Mouse (Mus musculus): ENCODE measurements at regions not wholly inside any gene's neighbourhood (a gene's known extent, or its start where the extent isn't known, plus 50 kb on each side); places are given as distances from the start of the nearest gene placed in this dataset.

DNA sequence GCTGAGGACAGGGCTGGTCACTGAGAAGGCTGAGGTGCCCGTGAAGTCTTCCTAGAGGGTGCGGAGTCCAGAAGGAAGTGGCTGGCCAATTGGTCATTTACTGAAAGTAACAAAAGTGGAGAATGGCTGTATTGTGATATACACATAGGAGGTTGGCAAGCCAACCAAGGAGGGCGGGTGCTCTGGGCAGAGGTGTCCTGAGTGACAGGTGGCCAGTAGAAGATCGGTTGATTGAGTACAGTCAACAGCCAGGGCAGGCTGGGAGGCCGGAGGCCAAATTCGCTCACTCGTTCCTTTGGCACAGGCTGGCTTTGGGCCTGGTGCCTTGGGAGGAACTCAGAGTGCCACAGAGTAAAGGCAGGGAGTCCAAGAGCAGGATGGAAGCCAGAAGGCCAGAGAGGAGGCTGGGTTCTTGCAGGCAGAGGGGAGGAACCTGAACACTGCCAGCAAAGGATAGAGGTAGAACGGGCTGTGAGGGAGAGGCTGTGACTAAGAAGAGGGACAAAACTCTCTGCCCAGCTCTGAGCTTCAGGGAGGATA lies 68.3 kb downstream of the Gm11733 start:
- Histone ChIP-seq H3K27me3 (replicated peaks; ENCODE audit: control insufficient read depth, insufficient read depth, low read length) (no peaks in the 10 kb centered on the region), H3K9me3 (ENCODE audit: control insufficient read depth) (no peaks in the 10 kb centered on the region), H3K4me3 (ENCODE audit: low read depth, low read length) (no peak overlapping the region), H3K27ac (ENCODE audit: low read depth, low read length) (no peak overlapping the region), H3K4me2 (replicated peaks; ENCODE audit: low read depth) (no peak overlapping the region), H3K9ac (ENCODE audit: low read depth, low read length) (no peak overlapping the region), H3K4me1 (replicated peaks; ENCODE audit: control insufficient read depth, insufficient read depth, low read length) (no peaks in the 10 kb centered on the region), H3K36me3 (ENCODE audit: control insufficient read depth, insufficient read depth) (no peaks in the 10 kb centered on the region)
- TF ChIP-seq CTCF (IDR thresholded peaks at IDR 0.05; ENCODE audit: low read depth): no peak
- no peak for ATAC-seq
- WGBS: 88% methylated on average over 8 of the region's 8 CpGs

GRCm38 (mm10) chr11:117554111-117554510 lies 69.9 kb downstream of the Gm11733 start:
- Histone ChIP-seq H3K36me3 (ENCODE audit: control insufficient read depth, insufficient read depth) (no peaks in the 10 kb centered on the region), H3K4me1 (replicated peaks; ENCODE audit: control insufficient read depth, insufficient read depth, low read length) (no peaks in the 10 kb centered on the region), H3K27ac (ENCODE audit: low read depth, low read length) (no peak overlapping the region), H3K9me3 (ENCODE audit: control insufficient read depth) (no peaks in the 10 kb centered on the region), H3K27me3 (replicated peaks; ENCODE audit: control insufficient read depth, insufficient read depth, low read length) (no peaks in the 10 kb centered on the region), H3K4me3 (ENCODE audit: low read depth, low read length) (no peak overlapping the region), H3K4me2 (replicated peaks; ENCODE audit: low read depth) (no peak overlapping the region), H3K9ac (ENCODE audit: low read depth, low read length) (no peak overlapping the region)
- ATAC-seq: no peak
- WGBS: 58% methylated on average over 10 of the region's 10 CpGs
- no peak for TF ChIP-seq CTCF (IDR thresholded peaks at IDR 0.05; ENCODE audit: low read depth)

DNA sequence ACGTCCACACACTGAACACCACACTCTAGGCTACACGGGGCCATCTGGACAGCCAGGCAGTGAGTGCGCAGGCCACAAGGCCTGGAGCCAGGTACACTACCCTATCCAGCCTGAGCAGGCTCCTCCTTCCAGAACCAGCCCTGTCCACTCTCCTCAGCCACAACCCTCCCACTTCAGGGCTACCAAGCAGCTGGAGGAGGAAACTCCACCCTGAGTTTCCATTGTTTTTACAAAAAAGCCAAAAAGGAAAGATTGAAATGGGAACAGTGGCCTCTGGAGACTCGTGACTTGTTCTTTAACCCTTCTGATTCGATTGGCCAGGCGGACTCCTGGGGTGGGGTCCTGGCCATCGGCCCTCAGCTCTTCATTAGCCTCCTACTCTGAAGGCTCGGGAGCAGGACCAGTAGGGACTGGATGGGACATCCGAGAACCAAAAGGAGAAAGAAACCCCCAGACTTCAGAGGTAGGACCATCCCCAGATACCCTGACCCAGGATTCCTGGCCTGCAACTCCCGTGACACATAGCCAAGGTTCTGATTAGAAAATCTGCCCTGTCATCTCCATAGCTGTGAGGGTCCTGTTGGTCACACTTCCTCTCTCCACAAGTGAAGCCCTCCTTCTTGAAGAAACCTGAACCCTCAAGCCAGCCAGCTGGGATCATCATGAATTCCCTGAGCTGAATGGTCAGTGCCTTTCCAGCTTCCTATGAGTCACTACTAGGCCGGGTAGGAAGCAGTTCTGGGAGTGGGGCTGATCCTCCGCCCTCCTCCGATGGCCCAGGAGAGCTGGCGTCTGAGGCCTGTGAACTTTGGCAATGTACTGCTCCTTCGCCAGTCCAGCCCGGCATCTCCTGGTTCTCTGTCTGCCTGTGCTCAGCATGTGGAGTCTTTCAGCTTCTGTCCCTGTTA lies 73.6 kb downstream of the Gm11733 start:
- H3K9me3 ChIP-seq (ENCODE audit: control insufficient read depth): no peaks in the 10 kb centered on the region
- no peak for ATAC-seq
- no peaks in the 10 kb centered on the region for H3K4me1 ChIP-seq (replicated peaks; ENCODE audit: control insufficient read depth, insufficient read depth, low read length)
- no peak overlapping the region for H3K4me3 ChIP-seq (ENCODE audit: low read depth, low read length)
- peak overlapping the region; percentile 23; the same call in 1 of the 2 replicates for H3K27ac ChIP-seq (ENCODE audit: low read depth, low read length)
- no peaks in the 10 kb centered on the region for H3K27me3 ChIP-seq (replicated peaks; ENCODE audit: control insufficient read depth, insufficient read depth, low read length)
- 79% methylated on average over 16 of the region's 16 CpGs for WGBS
- TF ChIP-seq CTCF (IDR thresholded peaks at IDR 0.05; ENCODE audit: low read depth): no peak
- no peaks in the 10 kb centered on the region for H3K36me3 ChIP-seq (ENCODE audit: control insufficient read depth, insufficient read depth)
- no peak overlapping the region for H3K9ac ChIP-seq (ENCODE audit: low read depth, low read length)
- no peak overlapping the region for H3K4me2 ChIP-seq (replicated peaks; ENCODE audit: low read depth)

DNA sequence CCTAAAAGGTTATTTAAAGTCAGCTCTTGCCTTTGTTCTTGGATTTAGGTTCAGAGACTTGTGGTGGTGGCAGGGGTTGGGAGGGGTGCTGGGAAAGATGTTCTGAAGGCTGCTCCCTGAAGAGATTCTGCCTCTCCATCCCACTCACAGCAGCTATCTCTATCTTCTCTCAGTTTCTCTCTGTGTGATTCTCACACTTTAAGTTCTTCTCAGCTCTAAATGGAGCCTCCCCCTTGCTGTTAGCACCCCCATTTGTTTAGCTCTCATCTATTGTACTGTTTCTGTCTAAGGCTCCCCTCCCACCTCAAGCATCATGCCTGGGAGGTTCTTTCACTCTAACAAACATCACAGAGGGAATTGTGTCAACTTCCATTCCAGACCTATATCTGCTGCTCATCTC lies 75.7 kb downstream of the Gm11733 start:
- no peak for ATAC-seq
- Histone ChIP-seq H3K36me3 (ENCODE audit: control insufficient read depth, insufficient read depth) (no peaks in the 10 kb centered on the region), H3K4me3 (ENCODE audit: low read depth, low read length) (no peak overlapping the region), H3K27ac (ENCODE audit: low read depth, low read length) (no peak overlapping the region), H3K9me3 (ENCODE audit: control insufficient read depth) (no peaks in the 10 kb centered on the region), H3K27me3 (replicated peaks; ENCODE audit: control insufficient read depth, insufficient read depth, low read length) (no peaks in the 10 kb centered on the region), H3K9ac (ENCODE audit: low read depth, low read length) (no peak overlapping the region), H3K4me2 (replicated peaks; ENCODE audit: low read depth) (no peak overlapping the region), H3K4me1 (replicated peaks; ENCODE audit: control insufficient read depth, insufficient read depth, low read length) (no peaks in the 10 kb centered on the region)
- TF ChIP-seq CTCF (IDR thresholded peaks at IDR 0.05; ENCODE audit: low read depth): no peak

- 72% methylated on average over 9 of the region's 9 CpGs for WGBS
- Histone ChIP-seq H3K27ac (ENCODE audit: low read depth, low read length) (peak overlapping the region; percentile 66), H3K9me3 (ENCODE audit: control insufficient read depth) (no peaks in the 10 kb centered on the region)
These were observed 83.9 kb downstream of the Gm11733 start for GRCm38 (mm10) chr11:117567961-117568605.

DNA sequence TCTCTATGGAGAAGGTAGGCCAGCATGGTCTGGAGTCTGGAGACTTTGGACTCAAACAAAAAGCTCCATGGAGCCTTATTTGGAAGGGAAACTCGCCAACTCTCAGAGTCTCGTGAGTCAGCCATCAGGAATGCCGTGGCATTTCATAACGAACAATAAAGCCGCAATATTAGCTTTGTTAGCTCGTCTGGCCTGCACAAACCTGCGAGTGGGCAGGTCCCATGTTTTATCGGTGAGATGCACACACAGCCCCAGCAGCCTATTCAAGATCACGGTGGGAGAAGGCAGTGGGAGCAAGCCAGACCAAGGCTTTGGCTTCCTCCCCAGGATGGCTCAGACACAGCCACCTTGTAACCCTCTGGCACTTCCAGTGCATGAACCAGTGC lies 84.4 kb downstream of the Gm11733 start:
- H3K27me3 ChIP-seq (replicated peaks; ENCODE audit: control insufficient read depth, insufficient read depth, low read length): no peaks in the 10 kb centered on the region
- peak overlapping the region; percentile 66 for H3K27ac ChIP-seq (ENCODE audit: low read depth, low read length)
- no peak overlapping the region for H3K4me2 ChIP-seq (replicated peaks; ENCODE audit: low read depth)
- peak; percentile 32; the same call in 1 of the 2 replicates for ATAC-seq
- TF ChIP-seq CTCF (IDR thresholded peaks at IDR 0.05; ENCODE audit: low read depth): no peak
- 13% methylated on average over 9 of the region's 9 CpGs for WGBS
- H3K9ac ChIP-seq (ENCODE audit: low read depth, low read length): no peak overlapping the region
- H3K4me1 ChIP-seq (replicated peaks; ENCODE audit: control insufficient read depth, insufficient read depth, low read length): peaks cover 6% of the 10 kb centered on the region; the same call in 1 of the 2 replicates
- no peak overlapping the region for H3K4me3 ChIP-seq (ENCODE audit: low read depth, low read length)
- no peaks in the 10 kb centered on the region for H3K9me3 ChIP-seq (ENCODE audit: control insufficient read depth)
- H3K36me3 ChIP-seq (ENCODE audit: control insufficient read depth, insufficient read depth): no peaks in the 10 kb centered on the region

More at GRCm38 (mm10) chr11:117567961-117568605, 83.9 kb downstream of the Gm11733 start:
- peaks cover 6% of the 10 kb centered on the region; the same call in 1 of the 2 replicates for H3K4me1 ChIP-seq (replicated peaks; ENCODE audit: control insufficient read depth, insufficient read depth, low read length)
- no peak for TF ChIP-seq CTCF (IDR thresholded peaks at IDR 0.05; ENCODE audit: low read depth)
- no peak overlapping the region for H3K4me3 ChIP-seq (ENCODE audit: low read depth, low read length)
- H3K36me3 ChIP-seq (ENCODE audit: control insufficient read depth, insufficient read depth): no peaks in the 10 kb centered on the region
- H3K9ac ChIP-seq (ENCODE audit: low read depth, low read length): no peak overlapping the region
- no peaks in the 10 kb centered on the region for H3K27me3 ChIP-seq (replicated peaks; ENCODE audit: control insufficient read depth, insufficient read depth, low read length)
- no peak overlapping the region for H3K4me2 ChIP-seq (replicated peaks; ENCODE audit: low read depth)
- no peak for ATAC-seq

All from intestine, postnatal 0 days (tissue).